Mouse (Mus musculus): Measurements from ENCODE around the gene Mdm2. TPM values are rescaled to one million over a fixed set of nuclear protein-coding genes. Genes with fewer than 3 reads are reported as not detected.
"Not testable (repeated sequence)": the region's sequence is repeated elsewhere in the genome, so short reads cannot be mapped to it uniquely, and the experiment has no call there.

Gene Mdm2
- polyA plus RNA-seq, 1 experiment from 2014 or later, result 64.0 TPM

DNA sequence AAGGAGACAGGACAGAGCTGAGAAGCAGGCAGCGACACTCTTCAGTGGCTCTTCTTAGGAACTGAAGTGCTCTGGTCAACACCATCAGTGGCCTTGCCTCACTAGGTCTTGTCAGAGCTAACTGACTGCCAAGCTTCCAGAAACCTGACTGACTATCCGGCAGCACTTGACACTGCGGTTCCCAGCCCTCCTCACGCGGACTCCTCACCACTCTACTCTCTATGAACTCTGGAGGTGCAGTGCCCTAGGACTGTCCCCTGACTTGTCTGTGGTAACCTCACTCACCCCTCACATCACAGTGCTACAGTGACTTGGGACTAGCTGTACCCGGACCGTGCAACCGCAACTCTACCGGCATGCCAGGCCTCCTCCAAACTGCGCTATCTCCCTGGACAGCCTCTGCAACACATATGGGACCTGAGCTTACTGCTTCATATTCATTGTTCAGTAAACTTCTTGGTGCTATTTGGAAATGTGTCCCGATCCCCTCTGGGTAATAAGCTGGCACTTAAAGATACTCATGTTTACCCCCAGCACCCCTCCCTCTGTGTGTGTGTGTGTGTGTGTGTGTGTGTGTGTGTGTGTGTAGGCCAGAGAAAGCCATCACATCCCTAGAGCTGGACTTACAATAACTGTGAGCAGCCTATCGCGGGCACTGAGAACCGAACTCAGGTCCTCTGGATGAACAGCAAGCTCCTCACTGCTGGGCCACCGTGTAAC lies 28.5 kb upstream of the Mdm2 start:
- in situ Hi-C loops (cut with MboI; ENCODE audit: low pct_unique_long_range_greater_than_20kb), result no loop called here
- no peak for TF ChIP-seq CTCF (IDR thresholded peaks at IDR 0.05)
- ChIA-PET POLR2A (no interaction called here), CTCF (no interaction called here)
- DNase-seq (ENCODE audit: low read depth, low spot score), result no peak
- H3K27me3 ChIP-seq, result no peaks in the 10 kb centered on the region
- ATAC-seq, result no peak

DNA sequence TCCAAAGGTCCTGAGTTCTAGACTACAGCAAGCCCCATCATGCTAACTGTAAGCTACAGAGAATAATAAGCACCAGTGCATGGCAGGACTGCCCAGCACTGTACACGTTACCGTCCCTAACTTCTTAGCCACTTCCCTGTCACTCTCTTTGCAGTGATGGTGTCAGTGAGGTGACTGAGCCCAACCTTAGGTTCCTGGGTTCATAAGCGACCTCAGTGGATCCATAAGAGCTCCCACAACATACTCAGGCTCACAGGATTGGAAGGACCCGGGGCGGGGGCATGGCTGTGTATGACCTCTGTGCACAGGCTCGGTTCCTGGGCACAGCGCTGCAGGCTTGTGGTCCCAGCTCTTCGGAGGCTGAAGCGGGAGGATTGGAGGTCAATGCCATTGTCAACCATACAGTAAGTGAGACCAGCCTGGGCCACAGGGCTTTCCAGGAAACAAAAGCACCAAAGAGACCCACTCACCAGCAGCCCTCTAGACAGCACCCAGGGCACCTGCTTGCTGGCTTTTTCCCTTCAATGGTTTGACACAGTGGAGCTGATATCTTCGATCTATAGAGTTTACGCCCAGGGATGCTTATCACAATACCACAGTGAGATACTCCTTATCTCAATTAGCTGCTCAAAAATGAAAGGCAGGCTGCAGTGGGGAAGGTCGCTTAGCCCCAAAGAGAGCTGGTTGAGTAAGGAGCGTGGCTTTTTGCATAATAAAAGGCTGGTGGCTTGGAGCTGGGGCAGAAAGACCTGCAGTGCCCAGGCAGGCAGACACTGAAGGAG lies 27.8 kb upstream of the Mdm2 start:
- TF ChIP-seq CTCF (IDR thresholded peaks at IDR 0.05), result no peak
- ATAC-seq, result no peak
- no peaks in the 10 kb centered on the region for H3K27me3 ChIP-seq
- in situ Hi-C loops (cut with MboI; ENCODE audit: low pct_unique_long_range_greater_than_20kb), result no loop called here
- ChIA-PET CTCF (interaction anchor here (0.8 to 0.9 kb wide), 2 partner anchors 20 to 29 kb away, joined by 3 read pairs; no protein-coding TSS in a partner anchor), POLR2A (interaction anchor here (0.6 kb wide), 1 partner anchor 26 kb away, joined by 3 read pairs; no protein-coding TSS in a partner anchor)
- DNase-seq (ENCODE audit: low read depth, low spot score), result no peak

DNA sequence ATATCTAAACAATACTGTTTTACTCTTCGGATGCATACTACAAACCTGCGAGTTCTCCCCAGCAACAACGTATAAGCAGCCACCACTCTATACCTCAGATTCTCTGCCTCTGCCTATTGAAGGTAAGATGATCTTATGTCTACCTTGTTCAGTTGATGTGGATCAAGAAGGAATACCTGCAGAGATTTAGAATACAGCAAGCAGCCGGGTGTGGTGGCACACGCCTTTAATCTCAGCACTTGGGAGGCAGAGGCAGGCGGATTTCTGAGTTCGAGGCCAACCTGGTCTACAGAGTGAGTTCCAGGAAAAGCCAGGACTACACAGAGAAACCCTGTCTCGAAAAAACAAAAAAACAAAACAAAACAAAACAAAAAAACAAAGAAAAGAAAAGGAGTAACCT lies 26.9 kb upstream of the Mdm2 start:
- in situ Hi-C loops (cut with MboI; ENCODE audit: low pct_unique_long_range_greater_than_20kb); DNase-seq (ENCODE audit: low read depth, low spot score); CTCF ChIA-PET; H3K27me3 ChIP-seq; ATAC-seq: not testable (repeated sequence)
- POLR2A ChIA-PET, result interaction anchor here (0.6 kb wide), 1 partner anchor 26 kb away, joined by 3 read pairs; no protein-coding TSS in a partner anchor

- CTCF ChIA-PET, result no interaction called here
- no peak for TF ChIP-seq CTCF (IDR thresholded peaks at IDR 0.05)
- no peaks in the 10 kb centered on the region for H3K27me3 ChIP-seq
- ATAC-seq, result no peak
- DNase-seq (ENCODE audit: low read depth, low spot score), result no peak
- in situ Hi-C loops (cut with MboI; ENCODE audit: low pct_unique_long_range_greater_than_20kb), result no loop called here
- POLR2A ChIA-PET, result no interaction called here
Measured at GRCm38 (mm10) chr10:117737075-117737474, 26.5 kb upstream of the Mdm2 start.

DNA sequence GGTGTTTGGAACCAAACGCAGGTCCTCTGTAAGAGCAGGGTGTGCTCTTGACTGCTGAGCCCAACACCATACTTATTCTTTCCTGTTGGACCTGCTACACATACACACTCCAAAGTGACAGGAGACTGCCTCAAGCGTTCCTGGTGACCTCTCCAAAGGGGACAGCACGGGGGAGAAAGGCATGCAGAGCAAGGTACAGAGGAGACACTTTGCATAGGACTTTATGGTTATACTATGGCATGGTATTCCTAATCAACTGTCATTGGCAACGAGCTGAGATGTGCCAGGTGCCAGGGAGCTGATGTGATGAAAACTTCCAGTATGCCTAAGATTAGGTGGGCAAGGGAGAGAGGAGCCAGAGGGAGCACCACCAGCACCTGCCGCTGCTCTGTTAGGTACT lies 26.0 kb upstream of the Mdm2 start:
- no peak for TF ChIP-seq CTCF (IDR thresholded peaks at IDR 0.05)
- DNase-seq (ENCODE audit: low read depth, low spot score) (no peak), ATAC-seq (no peak)
- in situ Hi-C loops (cut with MboI; ENCODE audit: low pct_unique_long_range_greater_than_20kb), result no loop called here
- POLR2A ChIA-PET, result no interaction called here
- H3K27me3 ChIP-seq, result no peaks in the 10 kb centered on the region
- CTCF ChIA-PET, result no interaction called here

DNA sequence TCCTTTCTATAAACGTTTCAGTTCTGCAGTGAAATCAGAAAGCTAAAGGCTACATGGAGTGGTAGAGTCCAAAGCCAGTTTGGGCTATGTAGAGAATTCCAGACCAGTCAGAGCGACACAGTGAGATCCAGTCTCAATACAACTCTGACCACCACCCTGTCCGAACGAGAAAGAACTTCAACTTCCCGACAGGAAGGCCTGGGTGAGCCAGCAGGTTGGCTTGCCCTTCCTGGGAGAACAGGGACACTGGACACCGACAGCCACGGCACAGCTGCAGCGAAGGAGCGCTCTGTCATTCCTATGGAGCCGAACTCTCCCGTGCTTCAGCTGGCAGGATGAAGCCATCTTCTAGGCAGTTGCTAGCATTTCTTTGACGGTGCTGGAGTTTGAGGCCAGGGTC lies 24.8 kb upstream of the Mdm2 start:
- H3K27me3 ChIP-seq; POLR2A ChIA-PET; ATAC-seq; DNase-seq (ENCODE audit: low read depth, low spot score); CTCF ChIA-PET; in situ Hi-C loops (cut with MboI; ENCODE audit: low pct_unique_long_range_greater_than_20kb): not testable (repeated sequence)

DNA sequence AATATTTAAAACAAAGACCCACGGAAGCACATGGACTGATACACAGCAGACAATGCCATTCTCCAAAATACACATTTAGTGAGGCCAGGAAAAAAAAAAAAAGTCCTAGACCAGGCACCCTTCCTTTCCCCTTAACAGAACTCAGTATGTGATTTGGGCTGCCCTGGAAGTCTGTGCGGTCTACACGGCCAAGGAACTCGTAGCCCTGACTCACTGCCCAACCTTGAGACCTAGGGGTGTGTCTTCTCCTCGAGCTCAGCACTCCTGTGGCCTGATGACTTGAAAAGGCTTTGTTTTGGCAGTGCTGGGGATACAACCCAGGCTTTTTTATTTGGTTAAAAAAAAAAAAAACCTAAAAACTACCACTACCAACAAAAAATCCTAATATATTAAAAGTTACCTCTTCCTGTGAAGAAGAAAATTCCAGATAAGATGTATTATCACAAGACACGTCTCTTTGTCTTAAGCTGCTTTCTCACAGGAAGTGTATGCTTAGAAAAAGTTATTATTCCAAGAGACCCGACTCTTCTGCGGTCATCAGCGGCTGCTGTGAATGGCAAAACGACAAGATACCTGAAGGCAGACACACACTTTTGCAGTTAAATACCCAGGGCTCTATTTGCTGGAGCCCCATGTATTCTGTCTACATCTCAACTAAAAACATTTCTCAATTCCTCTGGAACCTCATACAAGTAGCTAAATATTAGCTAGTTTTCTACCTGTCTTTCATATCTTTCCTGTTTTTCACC lies 23.7 kb upstream of the Mdm2 start:
- POLR2A ChIA-PET; H3K27me3 ChIP-seq; CTCF ChIA-PET; in situ Hi-C loops (cut with MboI; ENCODE audit: low pct_unique_long_range_greater_than_20kb); ATAC-seq; DNase-seq (ENCODE audit: low read depth, low spot score): not testable (repeated sequence)

DNA sequence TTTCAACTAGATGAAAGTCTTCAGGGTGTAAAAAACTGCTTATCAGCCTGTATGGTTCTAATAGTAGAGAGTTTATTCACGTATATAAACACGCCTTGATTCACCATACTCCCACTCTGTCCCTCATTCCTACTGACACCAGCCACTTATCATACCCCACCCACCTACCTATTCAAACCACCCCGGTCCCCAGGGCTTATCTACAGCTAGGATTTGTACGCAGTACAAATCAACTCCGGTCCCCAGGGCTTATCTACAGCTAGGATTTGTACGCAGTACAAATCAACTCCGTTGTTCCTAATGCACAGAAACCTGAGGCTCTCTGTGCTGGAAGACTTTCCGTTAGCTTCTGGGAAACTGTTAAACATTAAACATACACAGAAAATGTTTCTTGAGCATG lies 23.1 kb upstream of the Mdm2 start:
- H3K27me3 ChIP-seq; POLR2A ChIA-PET; DNase-seq (ENCODE audit: low read depth, low spot score); CTCF ChIA-PET; ATAC-seq; in situ Hi-C loops (cut with MboI; ENCODE audit: low pct_unique_long_range_greater_than_20kb): not testable (repeated sequence)

GRCm38 (mm10) chr10:117732962-117733592 lies 22.5 kb upstream of the Mdm2 start:
- DNase-seq (ENCODE audit: low read depth, low spot score) (no peak), ATAC-seq (no peak)
- in situ Hi-C loops (cut with MboI; ENCODE audit: low pct_unique_long_range_greater_than_20kb), result no loop called here
- ChIA-PET CTCF (no interaction called here), POLR2A (no interaction called here)
- TF ChIP-seq CTCF (IDR thresholded peaks at IDR 0.05), result no peak
- H3K27me3 ChIP-seq, result no peaks in the 10 kb centered on the region

DNA sequence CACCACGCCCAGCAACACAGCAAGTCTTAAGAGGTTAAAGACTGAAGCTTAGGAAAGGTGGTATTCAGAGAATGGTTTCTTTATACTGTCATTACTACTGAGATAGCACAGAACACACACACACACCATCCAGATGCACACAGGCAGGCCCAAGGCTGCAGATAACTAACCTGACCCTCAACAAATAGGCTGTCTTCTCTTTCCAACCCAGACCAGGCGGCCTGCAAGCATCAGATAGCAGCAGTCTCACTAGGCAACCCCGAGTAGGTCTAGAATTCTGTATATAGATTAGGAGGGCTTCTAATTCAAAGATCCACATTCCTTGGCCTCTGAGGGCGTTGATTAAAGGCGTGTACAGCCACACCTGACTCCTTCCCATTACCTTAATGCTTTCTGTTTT lies 21.6 kb upstream of the Mdm2 start:
- CTCF ChIA-PET, result interaction anchor here (1.5 kb wide), 1 partner anchor 12 kb away, joined by 4 read pairs; no protein-coding TSS in a partner anchor
- POLR2A ChIA-PET, result interaction anchor here (0.6 kb wide), 1 partner anchor 15 kb away, joined by 5 read pairs; no protein-coding TSS in a partner anchor
- H3K27me3 ChIP-seq, result no peaks in the 10 kb centered on the region
- ATAC-seq, result no peak
- DNase-seq (ENCODE audit: low read depth, low spot score), result no peak
- in situ Hi-C loops (cut with MboI; ENCODE audit: low pct_unique_long_range_greater_than_20kb), result no loop called here
- no peak for TF ChIP-seq CTCF (IDR thresholded peaks at IDR 0.05)
